Mouse (Mus musculus): ENCODE measurements around the gene Cd27.

Gene Cd27

GRCm38 (mm10) chr6:125215148-125215954 is 21.5 kb downstream of the Cd27 start, which contains the start of gene Vamp1:
Gene Vamp1 (plus strand): TSS chr6:125215551.
- peak; percentile 98 for DNase-seq (ENCODE audit: low read depth, low spot score)

- no peak for DNase-seq (ENCODE audit: low read depth, low spot score)
Observed at GRCm38 (mm10) chr6:125213715-125214114, 23.1 kb downstream of the Cd27 start.

GRCm38 (mm10) chr6:125213129-125213528 is 23.7 kb downstream of the Cd27 start:
- DNase-seq (ENCODE audit: low read depth, low spot score), result no peak

- DNase-seq (ENCODE audit: low read depth, low spot score), result no peak
Observed at GRCm38 (mm10) chr6:125212621-125213020, 24.2 kb downstream of the Cd27 start.

- peak; percentile 42 for DNase-seq (ENCODE audit: low read depth, low spot score)
Observed at GRCm38 (mm10) chr6:125210436-125210835, 26.4 kb downstream of the Cd27 start.

- no peak for DNase-seq (ENCODE audit: low read depth, low spot score)
Observed at GRCm38 (mm10) chr6:125197166-125197565, 39.6 kb downstream of the Cd27 start.

- peak; percentile 77 for DNase-seq (ENCODE audit: low read depth, low spot score)
Observed at GRCm38 (mm10) chr6:125196301-125196700, 40.5 kb downstream of the Cd27 start.

GRCm38 (mm10) chr6:125195541-125196075 is 41.2 kb downstream of the Cd27 start:
- DNase-seq (ENCODE audit: low read depth, low spot score), result peak; percentile 49

GRCm38 (mm10) chr6:125193390-125193789 is 43.4 kb downstream of the Cd27 start:
- DNase-seq (ENCODE audit: low read depth, low spot score), result no peak

GRCm38 (mm10) chr6:125192841-125193240 is 44.0 kb downstream of the Cd27 start:
- no peak for DNase-seq (ENCODE audit: low read depth, low spot score)

GRCm38 (mm10) chr6:125192016-125192714 is 44.6 kb downstream of the Cd27 start:
- DNase-seq (ENCODE audit: low read depth, low spot score), result peak; percentile 98

GRCm38 (mm10) chr6:125191332-125192015 is 45.3 kb downstream of the Cd27 start, which contains the start of the genes Ncapd2 and Mrpl51:
Gene Ncapd2 (minus strand): TSS chr6:125191701.
Gene Mrpl51 (plus strand): TSS chr6:125191801.
- peak; percentile 99 for DNase-seq (ENCODE audit: low read depth, low spot score)

- DNase-seq (ENCODE audit: low read depth, low spot score), result no peak
Observed at GRCm38 (mm10) chr6:125190816-125191215, 46.0 kb downstream of the Cd27 start.

GRCm38 (mm10) chr6:125186203-125186602 is 50.6 kb downstream of the Cd27 start:
- DNase-seq (ENCODE audit: low read depth, low spot score), result no peak
